Mouse (Mus musculus) myocyte (in vitro differentiated cells): ENCODE measurements around the gene Mcat.

Experiments
- CEBPB ChIP-seq: IDR thresholded peaks from 2 replicates; pipeline ENCODE4 v1.6.1; 2011; ENCODE audit warnings: mild to moderate bottlenecking, moderate library complexity; ENCODE audit not compliant: poor library complexity, insufficient read depth, severe bottlenecking
- POLR2A ChIP-seq: IDR thresholded peaks from one replicate; pipeline ENCODE4 v1.6.1; 2011; ENCODE audit warnings: low read depth, mild to moderate bottlenecking, control low read depth, moderate library complexity; ENCODE audit not compliant: insufficient read length

DNA sequence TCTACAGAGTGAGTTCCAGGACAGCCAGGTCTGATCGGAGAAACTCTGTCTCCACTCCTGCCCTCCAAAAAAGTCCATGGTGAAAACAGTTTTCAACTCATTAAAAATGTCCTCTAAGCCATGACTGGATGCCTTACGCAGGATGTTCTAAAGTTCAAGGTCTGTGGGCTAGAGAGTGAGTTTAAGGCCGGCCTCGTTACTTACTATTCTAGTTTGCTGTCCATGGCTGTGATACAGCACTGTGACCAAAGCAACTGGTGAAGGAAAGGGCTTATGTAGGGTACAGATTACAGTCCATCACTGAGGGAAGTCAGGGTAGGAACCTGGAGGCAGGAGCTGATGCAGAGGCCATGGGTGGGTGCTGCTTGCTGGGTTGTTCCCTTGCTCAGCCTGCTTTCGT lies 5.0 kb upstream of the Mcat start:
- TF ChIP-seq POLR2A (no peak), CEBPB (no peak)
